Mouse (Mus musculus) urinary bladder, adult 2 months (tissue): Measurements from ENCODE around the gene Ap4e1. TPM values are rescaled to one million over a fixed set of nuclear protein-coding genes. Genes with fewer than 3 reads are reported as not detected.

Source experiments
- DNase-seq: peaks from one replicate; pipeline ENCODE4 v3.0.0; 2022; ENCODE audit warnings: low spot score
- polyA plus RNA-seq: library from polyadenylated mRNA; depleted of rRNA; stranded (reverse); fragments of >200 nt; gene quantifications from 2 replicates; pipeline ENCODE4 v1.2.3, GENCODE M21; 2012; rRNA removed

Ap4e1 gene
- polyA plus RNA-seq, result 7.1 and 7.6 TPM in 2 replicates

- peak; percentile 99 for DNase-seq
These were observed at the start of gene Ap4e1 for GRCm38 (mm10) chr2:127008469-127008998. TSS of gene Ap4e1 (plus strand) at chr2:127008717.

- no peak for DNase-seq
These were observed 46.8 kb upstream of the Ap4e1 start for GRCm38 (mm10) chr2:126961696-126962095.

- no peak for DNase-seq
These were observed 31.1 kb upstream of the Ap4e1 start for GRCm38 (mm10) chr2:126977428-126977827.

- DNase-seq, result no peak
These were observed 25.3 kb upstream of the Ap4e1 start for GRCm38 (mm10) chr2:126983221-126983620.

- DNase-seq, result no peak
These were observed 18.6 kb upstream of the Ap4e1 start for GRCm38 (mm10) chr2:126989919-126990318.

- DNase-seq, result no peak
These were observed 15.8 kb upstream of the Ap4e1 start for GRCm38 (mm10) chr2:126992742-126993141.

- no peak for DNase-seq
These were observed 13.9 kb upstream of the Ap4e1 start for GRCm38 (mm10) chr2:126994384-126995166.

GRCm38 (mm10) chr2:126996737-126997136 is 11.8 kb upstream of the Ap4e1 start:
- DNase-seq, result no peak

GRCm38 (mm10) chr2:126998219-126998618 is 10.3 kb upstream of the Ap4e1 start:
- no peak for DNase-seq

GRCm38 (mm10) chr2:127000406-127001324 is 7.9 kb upstream of the Ap4e1 start:
- no peak for DNase-seq

GRCm38 (mm10) chr2:127004046-127004445 is 4.5 kb upstream of the Ap4e1 start:
- no peak for DNase-seq

GRCm38 (mm10) chr2:127006634-127007370 is 1.7 kb upstream of the Ap4e1 start:
- DNase-seq, result no peak

- no peak for DNase-seq
These were observed 1.0 kb upstream of the Ap4e1 start for GRCm38 (mm10) chr2:127007509-127007908.

GRCm38 (mm10) chr2:127035006-127035605 is 26.6 kb downstream of the Ap4e1 start:
- no peak for DNase-seq

GRCm38 (mm10) chr2:127037299-127037698 is 28.8 kb downstream of the Ap4e1 start:
- DNase-seq, result no peak

GRCm38 (mm10) chr2:127061471-127061870 is 53.0 kb downstream of the Ap4e1 start:
- no peak for DNase-seq

- DNase-seq, result no peak
These were observed 60.3 kb downstream of the Ap4e1 start for GRCm38 (mm10) chr2:127068806-127069205.

- no peak for DNase-seq
These were observed 61.4 kb downstream of the Ap4e1 start for GRCm38 (mm10) chr2:127069781-127070434.

GRCm38 (mm10) chr2:127070435-127070841 is 61.9 kb downstream of the Ap4e1 start, which contains the start of gene Blvra:
TSS of gene Blvra (plus strand) at chr2:127070665.
- peak; percentile 74 for DNase-seq

GRCm38 (mm10) chr2:127070879-127071278 is 62.4 kb downstream of the Ap4e1 start:
- DNase-seq, result no peak

- DNase-seq, result no peak
These were observed 65.6 kb downstream of the Ap4e1 start for GRCm38 (mm10) chr2:127074116-127074515.
